Mouse (Mus musculus): ENCODE results near the gene Rnf187.

GRCm38 (mm10) chr11:58949480-58950431, 11.0 kb upstream of the Rnf187 start:
- no peak for TF ChIP-seq CTCF (IDR thresholded peaks at IDR 0.05; ENCODE audit: low read depth, low read length)
- no peak for TF ChIP-seq POLR2A (IDR thresholded peaks at IDR 0.05; ENCODE audit: borderline replicate concordance, low read depth, low read length)
